Mouse (Mus musculus) cortical plate, adult 2 months (tissue): ENCODE data around the gene Tlr9.

Experiments used
- CTCF ChIP-seq: fragments of 200-500 bp; IDR thresholded peaks from 2 replicates; pipeline ENCODE4 v1.5.1; 2011; ENCODE audit warnings: mild to moderate bottlenecking, control low read depth, low read length; ENCODE audit not compliant: insufficient read depth; ENCODE audit errors: extremely low read depth
- POLR2A ChIP-seq: fragments of 200-500 bp; IDR thresholded peaks from 2 replicates; pipeline ENCODE4 v1.6.1; 2011; ENCODE audit warnings: mild to moderate bottlenecking, low read length, control low read depth; ENCODE audit not compliant: insufficient read depth; ENCODE audit errors: extremely low read depth

GRCm38 (mm10) chr9:106182146-106182545 lies 40.3 kb upstream of the Tlr9 start:
- TF ChIP-seq CTCF (no peak), POLR2A (no peak)
